Mouse (Mus musculus): ENCODE results near the gene Kbtbd3. TPM values are rescaled to one million over a fixed set of nuclear protein-coding genes. Genes with fewer than 3 reads are reported as not detected.

Kbtbd3 gene
- total and polyA plus RNA-seq, 3 experiments, result 0.07 to 4.9 (median 1.7) TPM

- H3K27me3 ChIP-seq (ENCODE audit: insufficient read depth, low read length), result no peaks in the 10 kb centered on the region
- H3K4me3 ChIP-seq (ENCODE audit: low read depth, low read length), result no peak overlapping the region
- H3K36me3 ChIP-seq (replicated peaks), result peaks cover 20% of the 10 kb centered on the region
- ATAC-seq (ENCODE audit: extremely low read depth, insufficient number of reproducible peaks, low FRiP score, poor library complexity, severe bottlenecking), result no peak
- H3K9me3 ChIP-seq (replicated peaks), result no peaks in the 10 kb centered on the region
- H3K4me1 ChIP-seq (ENCODE audit: insufficient read depth, low read depth, low read length), result peaks cover 4% of the 10 kb centered on the region; the same call in 1 of the 2 replicates
- DNase-seq (ENCODE audit: low spot score), result no peak
- no peak for TF ChIP-seq GATA2 (IDR thresholded peaks at IDR 0.05; ENCODE audit: borderline replicate concordance, low read depth, low read length)
- no peak for TF ChIP-seq GATA1 (IDR thresholded peaks at IDR 0.05; ENCODE audit: borderline replicate concordance, low read length)
- TF ChIP-seq TAL1 (conservative IDR thresholded peaks at IDR 0.05; ENCODE audit: low read depth, low read length), result no peak
- TF ChIP-seq CTCF (IDR thresholded peaks at IDR 0.05; ENCODE audit: low read depth, low read length), result no peak
- no peak for TF ChIP-seq POLR2AphosphoS5 (IDR thresholded peaks at IDR 0.05; ENCODE audit: insufficient replicate concordance, low read depth, low read length)
These were observed 4.8 kb upstream of the Kbtbd3 start for GRCm38 (mm10) chr9:4304867-4305266.

GRCm38 (mm10) chr9:4308628-4309350 lies 844 bp upstream of the Kbtbd3 start:
- DNase-seq (ENCODE audit: low spot score), result no peak
- Histone ChIP-seq H3K36me3 (replicated peaks) (peaks cover 5% of the 10 kb centered on the region), H3K4me3 (ENCODE audit: low read depth, low read length) (peak overlapping the region; percentile 92), H3K4me1 (ENCODE audit: insufficient read depth, low read depth, low read length) (peaks cover 16% of the 10 kb centered on the region), H3K27me3 (ENCODE audit: insufficient read depth, low read length) (no peaks in the 10 kb centered on the region), H3K9me3 (replicated peaks) (no peaks in the 10 kb centered on the region)
- 0 out of 2 replicates have a peak, but pooled peaks have one; percentile 0 for ATAC-seq (ENCODE audit: extremely low read depth, insufficient number of reproducible peaks, low FRiP score, poor library complexity, severe bottlenecking)
- TF ChIP-seq CTCF (IDR thresholded peaks at IDR 0.05; ENCODE audit: low read depth, low read length), result no peak
- no peak for TF ChIP-seq POLR2AphosphoS5 (IDR thresholded peaks at IDR 0.05; ENCODE audit: insufficient replicate concordance, low read depth, low read length)
- no peak for TF ChIP-seq GATA1 (IDR thresholded peaks at IDR 0.05; ENCODE audit: borderline replicate concordance, low read length)
- no peak for TF ChIP-seq TAL1 (conservative IDR thresholded peaks at IDR 0.05; ENCODE audit: low read depth, low read length)
- TF ChIP-seq GATA2 (IDR thresholded peaks at IDR 0.05; ENCODE audit: borderline replicate concordance, low read depth, low read length), result no peak

- H3K4me3 ChIP-seq (ENCODE audit: low read depth, low read length), result peak overlapping the region; percentile 92; the same call in 1 of the 2 replicates
- no peaks in the 10 kb centered on the region for H3K27me3 ChIP-seq (ENCODE audit: insufficient read depth, low read length)
- TF ChIP-seq CTCF (IDR thresholded peaks at IDR 0.05; ENCODE audit: low read depth, low read length), result no peak
- no peak for TF ChIP-seq POLR2AphosphoS5 (IDR thresholded peaks at IDR 0.05; ENCODE audit: insufficient replicate concordance, low read depth, low read length)
- TF ChIP-seq GATA2 (IDR thresholded peaks at IDR 0.05; ENCODE audit: borderline replicate concordance, low read depth, low read length), result no peak
- TF ChIP-seq TAL1 (conservative IDR thresholded peaks at IDR 0.05; ENCODE audit: low read depth, low read length), result no peak
- no peak for TF ChIP-seq GATA1 (IDR thresholded peaks at IDR 0.05; ENCODE audit: borderline replicate concordance, low read length)
- ATAC-seq (ENCODE audit: extremely low read depth, insufficient number of reproducible peaks, low FRiP score, poor library complexity, severe bottlenecking) (peak; percentile 12; the same call in 1 of the 2 replicates), DNase-seq (ENCODE audit: low spot score) (peak; percentile 18)
- peaks cover 16% of the 10 kb centered on the region for H3K4me1 ChIP-seq (ENCODE audit: insufficient read depth, low read depth, low read length)
- no peaks in the 10 kb centered on the region for H3K9me3 ChIP-seq (replicated peaks)
- H3K36me3 ChIP-seq (replicated peaks), result peaks cover 11% of the 10 kb centered on the region
These were observed 1.1 kb downstream of the Kbtbd3 start for GRCm38 (mm10) chr9:4310706-4311105.

- H3K4me3 ChIP-seq (ENCODE audit: low read depth, low read length), result no peak overlapping the region; the same call in 1 of the 2 replicates
- TF ChIP-seq GATA2 (IDR thresholded peaks at IDR 0.05; ENCODE audit: borderline replicate concordance, low read depth, low read length) (no peak), TAL1 (conservative IDR thresholded peaks at IDR 0.05; ENCODE audit: low read depth, low read length) (no peak), POLR2AphosphoS5 (IDR thresholded peaks at IDR 0.05; ENCODE audit: insufficient replicate concordance, low read depth, low read length) (no peak), GATA1 (IDR thresholded peaks at IDR 0.05; ENCODE audit: borderline replicate concordance, low read length) (no peak), CTCF (IDR thresholded peaks at IDR 0.05; ENCODE audit: low read depth, low read length) (no peak)
- ATAC-seq (ENCODE audit: extremely low read depth, insufficient number of reproducible peaks, low FRiP score, poor library complexity, severe bottlenecking), result no peak
- peaks cover 15% of the 10 kb centered on the region for H3K4me1 ChIP-seq (ENCODE audit: insufficient read depth, low read depth, low read length)
- H3K9me3 ChIP-seq (replicated peaks), result no peaks in the 10 kb centered on the region
- DNase-seq (ENCODE audit: low spot score), result no peak
- H3K27me3 ChIP-seq (ENCODE audit: insufficient read depth, low read length), result no peaks in the 10 kb centered on the region
- peaks cover 13% of the 10 kb centered on the region for H3K36me3 ChIP-seq (replicated peaks)
These were observed 1.5 kb downstream of the Kbtbd3 start for GRCm38 (mm10) chr9:4311162-4311561.

DNA sequence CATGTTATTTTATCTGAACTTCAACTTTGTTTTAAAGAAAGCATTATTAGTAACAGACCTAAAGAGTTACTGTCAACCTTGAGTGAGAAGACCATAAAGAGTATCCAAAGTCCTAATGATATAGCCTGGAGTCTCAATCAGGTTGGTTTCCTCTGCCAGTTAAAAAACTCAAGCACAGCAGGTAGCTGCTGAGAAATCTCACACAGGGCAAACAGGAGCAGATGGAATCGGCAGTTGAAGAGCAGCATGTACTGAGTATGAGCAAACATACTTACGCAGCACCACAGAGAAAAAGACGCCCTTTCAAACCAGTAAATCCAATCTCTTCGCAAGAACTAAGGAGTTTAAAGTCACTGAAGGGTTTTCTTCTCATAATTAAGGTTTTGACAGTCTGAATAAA lies 4.3 kb downstream of the Kbtbd3 start:
- no peaks in the 10 kb centered on the region for H3K27me3 ChIP-seq (ENCODE audit: insufficient read depth, low read length)
- H3K9me3 ChIP-seq (replicated peaks), result no peaks in the 10 kb centered on the region
- ATAC-seq (ENCODE audit: extremely low read depth, insufficient number of reproducible peaks, low FRiP score, poor library complexity, severe bottlenecking) (no peak), DNase-seq (ENCODE audit: low spot score) (no peak)
- TF ChIP-seq TAL1 (conservative IDR thresholded peaks at IDR 0.05; ENCODE audit: low read depth, low read length), result no peak
- no peak for TF ChIP-seq GATA2 (IDR thresholded peaks at IDR 0.05; ENCODE audit: borderline replicate concordance, low read depth, low read length)
- TF ChIP-seq GATA1 (IDR thresholded peaks at IDR 0.05; ENCODE audit: borderline replicate concordance, low read length), result no peak
- TF ChIP-seq CTCF (IDR thresholded peaks at IDR 0.05; ENCODE audit: low read depth, low read length), result no peak
- TF ChIP-seq POLR2AphosphoS5 (IDR thresholded peaks at IDR 0.05; ENCODE audit: insufficient replicate concordance, low read depth, low read length), result no peak
- no peak overlapping the region for H3K4me3 ChIP-seq (ENCODE audit: low read depth, low read length)
- H3K36me3 ChIP-seq (replicated peaks), result peaks cover 16% of the 10 kb centered on the region
- H3K4me1 ChIP-seq (ENCODE audit: insufficient read depth, low read depth, low read length), result peaks cover 13% of the 10 kb centered on the region

GRCm38 (mm10) chr9:4315746-4316145 lies 6.1 kb downstream of the Kbtbd3 start:
- no peak overlapping the region for H3K4me3 ChIP-seq (ENCODE audit: low read depth, low read length)
- no peaks in the 10 kb centered on the region for H3K9me3 ChIP-seq (replicated peaks)
- H3K27me3 ChIP-seq (ENCODE audit: insufficient read depth, low read length), result no peaks in the 10 kb centered on the region
- peaks cover 5% of the 10 kb centered on the region for H3K4me1 ChIP-seq (ENCODE audit: insufficient read depth, low read depth, low read length)
- peaks cover 16% of the 10 kb centered on the region for H3K36me3 ChIP-seq (replicated peaks)
- no peak for TF ChIP-seq GATA1 (IDR thresholded peaks at IDR 0.05; ENCODE audit: borderline replicate concordance, low read length)
- ATAC-seq (ENCODE audit: extremely low read depth, insufficient number of reproducible peaks, low FRiP score, poor library complexity, severe bottlenecking) (no peak), DNase-seq (ENCODE audit: low spot score) (no peak)
